Mouse (Mus musculus) E14TG2a.4 (cell line): Measurements from ENCODE around the gene Pdcd2l.

Source experiments
- CTCF ChIP-seq: conservative IDR thresholded peaks from 2 replicates; pipeline ENCODE4 v1.5.1; 2014; ENCODE audit warnings: low read length
- NANOG ChIP-seq: IDR thresholded peaks from 2 replicates; pipeline ENCODE4 v1.6.1; 2014; ENCODE audit warnings: borderline replicate concordance, low read length, mixed read lengths
- POU5F1 ChIP-seq: IDR thresholded peaks from 2 replicates; pipeline ENCODE4 v1.6.1; 2014; ENCODE audit warnings: low read length, borderline replicate concordance

GRCm38 (mm10) chr7:34192825-34193224, 3.6 kb downstream of the Pdcd2l start:
- TF ChIP-seq CTCF = no peak
- TF ChIP-seq NANOG = no peak
- no peak for TF ChIP-seq POU5F1
